Mouse (Mus musculus) embryonic fibroblast, embryonic 13.5 days (primary cell): ENCODE results near the gene Vipr2.

ENCODE experiments used
- CTCF ChIP-seq: IDR thresholded peaks from 2 replicates; pipeline ENCODE4 v1.5.1; 2011; ENCODE audit warnings: mild to moderate bottlenecking, control low read depth, low read length, moderate library complexity, borderline replicate concordance; ENCODE audit not compliant: insufficient read depth
- POLR2A ChIP-seq: IDR thresholded peaks from 2 replicates; pipeline ENCODE4 v1.6.1; 2011; ENCODE audit warnings: low read depth, mild to moderate bottlenecking, control low read depth, low read length, moderate library complexity

GRCm38 (mm10) chr12:116156792-116157532, 79.4 kb downstream of the Vipr2 start:
- TF ChIP-seq POLR2A = no peak
- TF ChIP-seq CTCF = no peak
